Mouse (Mus musculus) lung, embryonic 14.5 days (tissue): ENCODE results near the gene Gfap. TPM values are rescaled to one million over a fixed set of nuclear protein-coding genes. Genes with fewer than 3 reads are reported as not detected.

Experiments
- ATAC-seq: fragments of 200-750 bp; cut with Nextera tagmentation; 2 replicates; pipeline ENCODE4 v1.8.0; 2017; ENCODE audit warnings: mild to moderate bottlenecking, moderate TSS enrichment, moderate library complexity; ENCODE audit not compliant: insufficient read depth
- DNase-seq: peaks from one replicate; pipeline ENCODE4 v3.0.0-alpha.2; 2015
- H3K27ac ChIP-seq: fragments of 300-500 bp; sonication (generic); 2 replicates; pipeline ENCODE4 v1.5.1; 2014; ENCODE audit warnings: low read depth, mild to moderate bottlenecking, moderate library complexity
- H3K27me3 ChIP-seq: fragments of 300-500 bp; sonication (generic); 2 replicates; pipeline ENCODE4 v1.6.1; 2014; ENCODE audit warnings: low read length, control low read depth; ENCODE audit not compliant: insufficient read depth
- H3K36me3 ChIP-seq: fragments of 300-500 bp; sonication (generic); 2 replicates; pipeline ENCODE4 v1.6.1; 2014; ENCODE audit warnings: control low read depth; ENCODE audit not compliant: insufficient read depth
- H3K4me1 ChIP-seq: fragments of 300-500 bp; sonication (generic); 2 replicates; pipeline ENCODE4 v1.6.1; 2014; ENCODE audit warnings: antibody characterized with exemption, control low read depth; ENCODE audit not compliant: insufficient read depth
- H3K4me2 ChIP-seq: fragments of 300-500 bp; sonication (generic); 2 replicates; pipeline ENCODE4 v1.6.1; 2014; ENCODE audit warnings: mild to moderate bottlenecking
- H3K4me3 ChIP-seq: fragments of 300-500 bp; sonication (generic); 2 replicates; pipeline ENCODE4 v1.5.1; 2014; ENCODE audit warnings: low read depth, low read length
- H3K9ac ChIP-seq: fragments of 300-500 bp; sonication (generic); 2 replicates; pipeline ENCODE4 v1.6.1; 2014
- H3K9me3 ChIP-seq: fragments of 300-500 bp; sonication (generic); 2 replicates; pipeline ENCODE4 v1.6.1; 2016; ENCODE audit warnings: low read depth, low read length, control low read depth
- CTCF ChIP-seq: IDR thresholded peaks from 2 replicates; pipeline ENCODE4 v1.5.1; 2016; ENCODE audit warnings: antibody characterized with exemption, low read depth
- WGBS: fragments of 180-500 bp; shearing (Covaris S2); extraction: QIAGEN DNeasy Blood & Tissue Kit; methylation state at CpG from one replicate; pipeline ENCODE4 v1.1.7; 2014; 5-methylcytosine and 5-hydroxymethylcytosine counted together
- polyA plus RNA-seq: library from polyadenylated mRNA; unstranded; fragments of >200 nt; fragmentation: Nextera tagmentation; extraction: Ambion mirVana; gene quantifications from 2 replicates; pipeline ENCODE4 v1.2.1, GENCODE M21; 2014

Gfap gene
- polyA plus RNA-seq, 1 experiment from 2014 or later, result 0.41 TPM

DNA sequence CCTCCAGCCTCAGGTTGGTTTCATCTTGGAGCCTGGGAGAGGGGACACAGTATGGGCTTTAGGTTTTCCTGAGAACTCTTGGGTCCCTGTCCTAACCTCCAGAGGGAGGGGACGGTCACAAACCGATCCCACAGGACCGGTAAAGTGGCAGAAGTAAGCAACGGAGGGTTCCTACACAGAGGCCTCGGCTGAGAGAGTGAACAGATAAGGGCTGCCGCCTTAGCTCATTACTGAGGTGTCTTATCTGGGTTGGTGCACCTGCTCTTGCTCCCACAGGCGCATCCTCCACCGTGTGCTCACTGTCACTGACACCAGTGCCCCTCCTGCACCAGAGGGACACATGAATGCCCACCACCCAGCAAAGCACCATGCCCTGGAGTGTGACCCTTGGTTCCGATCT is 4.9 kb downstream of the Gfap start:
- no peak for TF ChIP-seq CTCF
- H3K4me2 ChIP-seq, result no peak overlapping the region
- DNase-seq (no peak), ATAC-seq (no peak)
- no peak overlapping the region for H3K27ac ChIP-seq
- WGBS, result 32% methylated on average over 9 of the region's 9 CpGs
- H3K4me3 ChIP-seq, result no peak overlapping the region; the same call in 1 of the 2 replicates
- no peaks in the 10 kb centered on the region for H3K4me1 ChIP-seq
- H3K9me3 ChIP-seq, result no peaks in the 10 kb centered on the region
- no peaks in the 10 kb centered on the region for H3K36me3 ChIP-seq
- H3K27me3 ChIP-seq, result peaks cover 20% of the 10 kb centered on the region
- 0 out of 2 replicates have a peak overlapping the region, but pooled peaks have one; percentile 24 for H3K9ac ChIP-seq

DNA sequence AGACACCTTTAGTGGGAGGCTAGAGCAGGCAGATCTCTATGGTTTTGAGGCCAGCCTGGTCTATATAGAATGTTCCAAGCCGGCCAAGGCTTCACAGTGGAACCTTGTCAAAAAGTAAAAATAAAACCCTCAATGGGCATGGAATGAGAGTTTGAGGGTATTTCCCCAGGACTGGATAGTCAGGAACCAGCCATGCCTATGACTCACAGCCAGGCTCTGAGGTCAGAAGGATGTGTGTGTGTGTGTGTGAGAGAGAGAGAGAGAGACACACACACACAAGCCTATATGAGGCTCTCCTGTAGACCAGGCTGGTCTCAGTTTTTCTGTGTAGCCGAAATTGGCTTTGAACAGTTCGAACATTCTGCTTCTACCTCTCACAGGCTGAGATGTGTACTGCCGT is 6.0 kb downstream of the Gfap start:
- DNase-seq (no peak), ATAC-seq (no peak)
- Histone ChIP-seq H3K9ac (no peak overlapping the region), H3K4me2 (no peak overlapping the region), H3K4me3 (no peak overlapping the region; the same call in 1 of the 2 replicates), H3K27me3 (peaks cover 20% of the 10 kb centered on the region), H3K9me3 (no peaks in the 10 kb centered on the region), H3K27ac (no peak overlapping the region), H3K4me1 (no peaks in the 10 kb centered on the region), H3K36me3 (no peaks in the 10 kb centered on the region)
- WGBS, result 83% methylated on average over 4 of the region's 4 CpGs
- no peak for TF ChIP-seq CTCF

DNA sequence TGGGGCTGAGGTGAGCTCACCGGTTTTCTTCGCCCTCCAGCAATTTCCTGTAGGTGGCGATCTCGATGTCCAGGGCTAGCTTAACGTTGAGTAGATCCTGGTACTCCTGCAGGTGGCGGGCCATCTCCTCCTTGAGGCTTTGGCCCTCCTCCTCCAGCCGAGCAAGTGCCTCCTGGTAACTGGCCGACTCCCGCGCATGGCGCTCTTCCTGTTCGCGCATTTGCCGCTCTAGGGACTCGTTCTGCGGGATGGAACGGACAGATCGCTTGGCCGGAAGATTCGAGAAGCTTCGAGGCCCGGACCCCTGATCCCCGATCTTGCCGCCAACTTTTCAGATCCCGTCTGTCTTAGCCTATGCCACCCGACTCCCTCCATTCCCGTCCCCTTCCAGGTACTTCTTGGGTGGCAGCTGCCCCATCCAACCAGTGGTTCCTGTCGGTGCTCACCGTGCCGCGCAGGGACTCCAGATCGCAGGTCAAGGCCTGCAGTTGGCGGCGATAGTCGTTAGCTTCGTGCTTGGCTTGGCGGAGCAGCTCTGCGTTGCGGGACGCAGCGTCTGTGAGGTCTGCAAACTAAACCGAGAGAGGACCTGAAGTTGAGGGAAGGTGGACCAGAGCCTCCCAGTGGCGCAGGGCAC is 7.6 kb downstream of the Gfap start:
- Histone ChIP-seq H3K27ac (no peak overlapping the region), H3K9ac (peak overlapping the region; percentile 47), H3K4me3 (peak overlapping the region; percentile 31), H3K36me3 (no peaks in the 10 kb centered on the region), H3K27me3 (peaks cover 20% of the 10 kb centered on the region), H3K9me3 (no peaks in the 10 kb centered on the region), H3K4me2 (peak overlapping the region; percentile 69), H3K4me1 (no peaks in the 10 kb centered on the region)
- WGBS, result 2% methylated on average over 43 of the region's 43 CpGs
- peak; percentile 85 for DNase-seq
- TF ChIP-seq CTCF, result peak; percentile 92
- peak; percentile 89 for ATAC-seq

DNA sequence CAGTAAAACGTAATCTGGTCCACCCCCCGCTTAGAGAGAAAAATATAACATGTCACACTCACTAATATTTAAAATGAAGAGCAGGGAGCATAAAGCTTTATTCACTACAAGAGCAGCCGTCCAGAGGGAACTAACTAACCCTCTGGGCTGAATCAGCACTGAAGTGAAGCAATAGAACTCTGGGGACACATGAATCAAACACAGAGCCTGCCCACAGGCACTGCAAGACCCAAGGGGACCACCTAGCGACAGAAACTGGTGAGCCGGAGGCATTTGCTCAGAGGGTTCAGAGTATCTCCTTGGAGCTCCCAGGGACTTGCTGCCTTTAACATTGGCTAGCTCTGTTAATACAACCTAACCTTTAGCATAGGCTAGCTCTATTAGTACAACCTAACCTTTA is 10.6 kb downstream of the Gfap start:
- no peaks in the 10 kb centered on the region for H3K36me3 ChIP-seq
- ATAC-seq (no peak), DNase-seq (no peak)
- H3K9me3 ChIP-seq, result no peaks in the 10 kb centered on the region
- peaks cover 20% of the 10 kb centered on the region for H3K27me3 ChIP-seq
- TF ChIP-seq CTCF, result no peak
- H3K9ac ChIP-seq, result no peak overlapping the region
- WGBS, result 66% methylated on average over 5 of the region's 5 CpGs
- no peak overlapping the region for H3K4me3 ChIP-seq
- no peak overlapping the region for H3K4me2 ChIP-seq
- no peaks in the 10 kb centered on the region for H3K4me1 ChIP-seq
- no peak overlapping the region for H3K27ac ChIP-seq

DNA sequence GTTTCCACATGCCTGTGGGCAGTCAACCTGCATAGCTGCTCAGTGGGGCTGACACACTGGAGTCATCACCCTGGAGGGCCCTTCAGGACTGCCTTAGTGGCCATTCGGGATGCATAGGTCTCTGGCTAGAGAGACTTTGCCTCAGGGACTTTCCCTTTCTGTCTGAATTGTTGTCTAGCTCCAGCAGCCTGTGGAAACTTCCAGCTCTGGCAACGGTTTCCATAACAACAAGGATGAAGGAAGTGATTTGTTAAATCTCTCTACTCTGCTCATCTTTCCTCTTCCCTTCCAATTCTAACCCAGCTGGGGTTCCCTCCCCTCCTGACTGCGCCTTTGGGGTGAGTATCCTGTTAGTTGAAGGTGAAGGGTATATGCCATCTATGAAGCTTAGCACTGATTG is 12.6 kb downstream of the Gfap start:
- Histone ChIP-seq H3K4me2 (no peak overlapping the region), H3K36me3 (no peaks in the 10 kb centered on the region), H3K9me3 (no peaks in the 10 kb centered on the region), H3K27ac (no peak overlapping the region), H3K27me3 (peaks cover 6% of the 10 kb centered on the region; the same call in 1 of the 2 replicates), H3K4me1 (no peaks in the 10 kb centered on the region), H3K4me3 (no peak overlapping the region), H3K9ac (no peak overlapping the region)
- 63% methylated on average over 3 of the region's 3 CpGs for WGBS
- ATAC-seq (no peak), DNase-seq (no peak)
- no peak for TF ChIP-seq CTCF

DNA sequence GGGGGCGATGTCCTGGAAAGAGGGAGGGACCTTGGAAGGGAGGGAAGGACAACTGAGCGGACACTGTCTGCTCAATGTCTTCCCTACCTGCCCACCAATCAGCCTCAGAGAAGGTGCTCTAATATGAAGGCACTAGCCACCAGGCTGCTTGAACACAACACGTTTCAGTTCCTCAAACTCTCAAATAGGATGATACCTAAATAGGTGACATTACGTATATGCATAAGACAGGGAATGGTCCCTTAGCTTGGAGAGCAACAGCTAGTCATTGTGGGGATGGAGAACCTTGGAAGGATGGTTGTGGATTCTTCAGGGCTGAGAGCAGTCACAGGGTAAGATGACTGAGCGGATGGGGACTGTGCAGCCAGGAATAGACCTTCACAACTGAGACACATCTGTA is 13.3 kb downstream of the Gfap start:
- no peak for TF ChIP-seq CTCF
- Histone ChIP-seq H3K27ac (no peak overlapping the region), H3K4me3 (no peak overlapping the region), H3K4me1 (no peaks in the 10 kb centered on the region), H3K36me3 (no peaks in the 10 kb centered on the region), H3K4me2 (no peak overlapping the region), H3K27me3 (0 out of 2 replicates have a peak, but pooled peaks cover 3% of the 10 kb centered on the region), H3K9ac (no peak overlapping the region), H3K9me3 (no peaks in the 10 kb centered on the region)
- WGBS, result 82% methylated on average over 5 of the region's 5 CpGs
- no peak for DNase-seq
- no peak for ATAC-seq

DNA sequence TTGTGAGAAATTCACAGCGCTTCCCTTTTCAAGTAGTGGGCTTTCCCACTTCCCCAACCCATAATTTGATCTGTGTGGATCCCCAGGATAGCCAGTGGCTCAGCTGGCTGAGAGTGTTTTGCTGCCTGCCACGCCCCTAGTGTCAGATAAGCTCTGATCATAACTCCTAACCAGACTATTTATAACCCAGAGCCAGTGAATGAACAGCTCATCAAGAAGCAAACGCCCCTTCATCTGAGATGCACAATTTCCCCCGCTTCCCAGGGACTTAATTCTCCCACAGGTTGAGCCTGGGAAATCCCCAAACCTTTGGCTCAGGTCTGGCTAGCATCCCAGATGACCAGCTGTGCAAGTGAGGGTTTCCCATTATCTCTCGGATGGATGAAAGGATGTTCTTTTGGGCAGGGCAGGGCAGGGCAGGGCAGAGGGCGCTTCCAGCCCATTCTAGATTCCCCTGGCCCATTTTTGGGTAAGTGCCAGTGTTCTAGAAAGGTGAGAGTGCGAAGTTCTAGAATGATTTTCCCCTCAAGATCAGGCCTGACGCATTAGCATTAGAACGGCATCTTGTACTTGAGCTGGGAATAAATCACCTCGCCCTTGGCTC is 16.0 kb downstream of the Gfap start, which contains the start of gene Fam187a:
Fam187a (plus strand) TSS at position 554 of the 604 bp plus-strand sequence.
- H3K36me3 ChIP-seq, result no peaks in the 10 kb centered on the region
- no peaks in the 10 kb centered on the region for H3K27me3 ChIP-seq
- no peak within 1 kb of the TSS for H3K27ac ChIP-seq
- 44% methylated on average over 10 of the region's 10 CpGs for WGBS
- no peaks in the 10 kb centered on the region for H3K4me1 ChIP-seq
- no peak within 1 kb of the TSS for H3K4me3 ChIP-seq
- H3K9ac ChIP-seq, result no peak within 1 kb of the TSS
- ATAC-seq (no peak), DNase-seq (no peak)
- TF ChIP-seq CTCF, result no peak
- H3K4me2 ChIP-seq, result no peak within 1 kb of the TSS
- H3K9me3 ChIP-seq, result no peaks in the 10 kb centered on the region
